Mouse (Mus musculus) MEL (cell line): ENCODE results near the gene Omt2a. TPM values are rescaled to one million over a fixed set of nuclear protein-coding genes. Genes with fewer than 3 reads are reported as not detected.
"Not testable (repeated sequence)": the region's sequence is repeated elsewhere in the genome, so short reads cannot be mapped to it uniquely, and the experiment has no call there.

Source experiments
- DNase-seq: peaks from one replicate; pipeline ENCODE4 v3.0.0; 2011; ENCODE audit warnings: low read depth, low spot score
- H3K27ac ChIP-seq: 2 replicates; pipeline ENCODE4 v1.5.1; 2012; ENCODE audit warnings: low read depth, mild to moderate bottlenecking, control low read depth, low read length, moderate library complexity; ENCODE audit not compliant: control insufficient read depth
- H3K27me3 ChIP-seq, 2 experiments: fragments of 150-350 bp in 1 of 2; sonication (generic) in 1 of 2; 2 replicates each; pipeline ENCODE4 v1.6.1; 2012; ENCODE audit warnings: low read length in 2 of 2, mild to moderate bottlenecking in 2 of 2, improper control_type of control experiment in 1 of 2, moderate library complexity in 1 of 2; ENCODE audit not compliant: insufficient read depth in 2 of 2, control insufficient read depth in 1 of 2
- H3K36me3 ChIP-seq, 2 experiments: 2 replicates each; pipeline ENCODE4 v1.6.1; 2012 to 2014; ENCODE audit warnings: low read length in 2 of 2, improper control_type of control experiment in 1 of 2, inconsistent platforms in 1 of 2, mild to moderate bottlenecking in 1 of 2; ENCODE audit not compliant: insufficient read depth in 2 of 2, control insufficient read depth in 1 of 2
- H3K4me1 ChIP-seq, 2 experiments: fragments of 150-350 bp in 1 of 2; sonication (generic) in 1 of 2; 2 replicates each; pipeline ENCODE4 v1.6.1; 2012; ENCODE audit warnings: low read length in 2 of 2, improper control_type of control experiment in 1 of 2, mild to moderate bottlenecking in 1 of 2; ENCODE audit not compliant: insufficient read depth in 2 of 2, control insufficient read depth in 1 of 2
- H3K4me3 ChIP-seq, 2 experiments: fragments of 150-350 bp in 1 of 2; sonication (generic) in 1 of 2; 2 replicates each; pipeline ENCODE4 v1.5.1; 2012; ENCODE audit warnings: low read depth in 2 of 2, low read length in 2 of 2, mild to moderate bottlenecking in 2 of 2, moderate library complexity in 2 of 2, control low read depth in 1 of 2, improper control_type of control experiment in 1 of 2; ENCODE audit not compliant: control insufficient read depth in 1 of 2, insufficient read depth in 1 of 2
- H3K79me2 ChIP-seq: 2 replicates; pipeline ENCODE4 v1.6.1; 2012; ENCODE audit warnings: mild to moderate bottlenecking, low read length, moderate library complexity; ENCODE audit not compliant: control insufficient read depth, poor library complexity, insufficient read depth
- H3K9ac ChIP-seq: 2 replicates; pipeline ENCODE4 v1.6.1; 2012; ENCODE audit warnings: low read depth, mild to moderate bottlenecking, control low read depth, low read length, moderate library complexity; ENCODE audit not compliant: control insufficient read depth, poor library complexity, severe bottlenecking
- H3K9me3 ChIP-seq: fragments of 150-350 bp; sonication (generic); replicated peaks from 2 replicates; pipeline ENCODE4 v1.6.1; 2012; ENCODE audit warnings: mild to moderate bottlenecking, low read length, improper control_type of control experiment, moderate library complexity; ENCODE audit not compliant: insufficient read depth
- ELF1 ChIP-seq: IDR thresholded peaks from 2 replicates; pipeline ENCODE4 v1.6.1; 2014; ENCODE audit warnings: low read depth, mild to moderate bottlenecking, inconsistent platforms, low read length, improper control_type of control experiment, moderate library complexity
- USF2 ChIP-seq, 2 experiments: IDR thresholded peaks; 2 replicates each; pipeline ENCODE4 v1.6.1; 2011 to 2012; ENCODE audit warnings: improper control_type of control experiment in 2 of 2, low read length in 2 of 2, borderline replicate concordance in 1 of 2, inconsistent platforms in 1 of 2, low read depth in 1 of 2, mild to moderate bottlenecking in 1 of 2; ENCODE audit not compliant: insufficient read depth in 1 of 2
- polyA plus RNA-seq, 2 experiments: library from polyadenylated mRNA; stranded (reverse) in 1 of 2; unstranded in 1 of 2; fragments of >175 nt in 1 of 2; fragments of >200 nt in 1 of 2; gene quantifications; 2 replicates each; pipeline versions ENCODE4 v1.2.1 to v1.2.4; 2012; ENCODE audit warnings: low replicate concordance in 2 of 2, low read depth in 1 of 2; ENCODE audit not compliant: insufficient read length in 2 of 2, insufficient read depth in 1 of 2, missing spikeins in 1 of 2
- total RNA-seq: library from RNA; depleted of rRNA; stranded (reverse); fragments of 300-350 nt; gene quantifications from 2 replicates; pipeline ENCODE4 v1.2.3, GENCODE M21; 2012

The Omt2a gene
- total and polyA plus RNA-seq, 3 experiments, result not detected

DNA sequence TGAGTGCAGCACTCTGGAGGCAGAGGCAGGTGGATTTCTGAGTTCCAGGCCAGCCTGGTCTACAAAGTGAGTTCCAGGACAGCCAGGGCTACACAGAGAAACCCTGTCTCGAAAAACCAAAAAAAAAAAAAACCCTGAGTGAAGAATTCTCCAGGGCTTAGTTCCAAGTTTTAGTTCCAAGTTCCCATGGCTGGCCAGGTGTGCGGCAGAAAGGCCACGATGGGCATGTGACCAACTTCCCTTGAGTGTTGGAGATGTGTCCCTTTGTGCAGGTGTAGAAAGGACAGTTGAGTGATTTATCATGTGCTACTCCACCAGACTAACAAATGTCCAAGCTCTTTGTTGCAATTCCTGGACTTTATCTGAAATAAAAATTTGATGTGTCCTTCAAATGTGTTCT lies 34.5 kb upstream of the Omt2a start:
- not testable (repeated sequence) for H3K36me3 ChIP-seq, DNase-seq, H3K9ac ChIP-seq, H3K9me3 ChIP-seq, H3K4me1 ChIP-seq, H3K27me3 ChIP-seq, H3K79me2 ChIP-seq, H3K4me3 ChIP-seq, H3K27ac ChIP-seq

DNA sequence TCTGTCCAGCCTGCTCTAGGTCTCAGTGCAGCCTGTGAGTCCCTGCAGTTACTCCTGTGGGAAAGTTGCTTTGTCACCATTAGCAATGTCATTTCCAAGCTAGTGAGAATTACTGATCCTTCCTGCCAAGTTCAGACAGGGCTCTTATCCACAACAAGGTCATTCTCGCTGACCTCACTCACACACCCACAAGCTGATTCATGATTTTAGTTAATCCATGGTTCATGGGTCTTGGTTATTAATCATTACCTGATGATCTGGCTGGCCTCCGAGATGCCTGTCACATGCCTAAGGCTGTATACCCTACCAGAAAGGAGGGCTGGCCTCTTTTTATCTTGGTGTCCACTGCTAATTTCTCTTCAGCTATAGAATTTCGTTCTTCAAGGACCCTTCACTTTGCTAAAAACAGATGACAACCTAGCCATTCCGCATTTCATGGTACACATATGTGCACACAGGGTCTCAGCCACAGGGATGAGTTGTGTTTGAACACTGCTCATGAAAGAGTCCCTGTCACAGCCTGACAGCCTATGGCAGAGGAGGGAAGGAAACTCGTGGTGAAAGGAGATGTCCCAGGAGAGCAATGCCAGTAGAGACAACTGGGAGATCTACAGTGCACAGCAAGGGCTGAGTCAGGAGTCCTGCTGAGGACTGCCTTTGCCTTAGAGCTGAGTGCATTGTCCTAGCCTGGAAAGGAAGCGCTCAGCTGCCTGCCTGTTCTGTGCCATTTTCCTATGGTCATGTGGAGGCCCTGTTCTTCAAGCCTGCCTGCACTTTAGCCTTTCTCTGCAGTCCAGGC lies 33.8 kb upstream of the Omt2a start:
- H3K9ac ChIP-seq, H3K27me3 ChIP-seq, H3K4me1 ChIP-seq, H3K79me2 ChIP-seq, H3K4me3 ChIP-seq, H3K36me3 ChIP-seq, H3K27ac ChIP-seq, H3K9me3 ChIP-seq, DNase-seq: not testable (repeated sequence)

DNA sequence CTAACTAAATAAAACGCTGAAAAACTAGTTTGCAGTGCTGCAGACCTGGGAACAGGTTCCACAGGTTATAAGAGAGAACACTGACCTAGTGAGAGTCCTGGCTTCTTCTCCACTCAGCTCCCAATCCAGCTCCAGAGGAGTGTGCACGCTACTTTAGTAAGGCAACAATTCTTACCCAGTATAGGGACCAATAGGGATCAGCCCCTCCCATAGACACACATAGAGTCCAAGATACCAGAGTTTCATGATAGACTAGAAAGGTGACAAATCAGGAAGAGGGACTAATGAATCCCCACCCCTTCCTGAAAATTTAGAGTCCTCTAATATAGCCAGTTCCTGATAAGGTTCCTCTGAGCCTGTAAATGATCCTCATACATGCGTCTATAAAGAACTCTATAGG lies 32.4 kb upstream of the Omt2a start:
- no peaks in the 10 kb centered on the region for H3K36me3 ChIP-seq
- H3K9me3 ChIP-seq, result no peaks in the 10 kb centered on the region
- DNase-seq, result peak; percentile 76
- H3K9ac ChIP-seq, result no peak overlapping the region
- TF ChIP-seq USF2 (IDR thresholded peaks at IDR 0.05; ENCODE audit: borderline replicate concordance in 1 of 2, insufficient read depth in 1 of 2, low read depth in 1 of 2, low read length in 2 of 2), result no peak
- TF ChIP-seq ELF1, result peak; percentile 16; the same call in 1 of the 2 replicates
- H3K79me2 ChIP-seq, result no peaks in the 10 kb centered on the region
- peaks cover 0 to 2% of the 10 kb centered on the region in 2 experiments; a peak in 2 of 4 replicates for H3K27me3 ChIP-seq
- H3K27ac ChIP-seq, result no peak overlapping the region
- no peak overlapping the region for H3K4me3 ChIP-seq
- H3K4me1 ChIP-seq, result no peaks in the 10 kb centered on the region

DNA sequence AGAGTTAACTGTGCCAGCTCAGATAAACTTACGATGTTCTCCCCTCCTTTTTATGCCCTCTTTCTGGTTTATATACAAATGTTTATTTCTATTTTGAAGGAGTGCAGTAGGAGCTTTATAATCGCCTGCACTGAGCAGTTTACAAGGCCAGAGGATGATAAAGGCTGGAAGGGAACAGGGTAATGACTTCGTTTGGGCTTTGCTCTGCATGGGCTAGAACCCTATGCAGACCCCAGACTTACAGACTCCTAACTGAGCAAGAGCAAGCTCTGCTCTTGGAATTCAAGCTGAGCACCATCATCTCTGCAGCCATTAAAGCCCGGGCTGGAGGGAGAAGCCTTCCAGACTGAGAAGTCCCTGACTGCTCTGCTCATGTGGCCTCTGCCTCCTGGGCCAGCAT lies 30.6 kb upstream of the Omt2a start:
- not testable (repeated sequence) for H3K27me3 ChIP-seq, H3K27ac ChIP-seq, H3K4me3 ChIP-seq, H3K4me1 ChIP-seq, H3K9me3 ChIP-seq, H3K9ac ChIP-seq, H3K79me2 ChIP-seq, DNase-seq, H3K36me3 ChIP-seq

DNA sequence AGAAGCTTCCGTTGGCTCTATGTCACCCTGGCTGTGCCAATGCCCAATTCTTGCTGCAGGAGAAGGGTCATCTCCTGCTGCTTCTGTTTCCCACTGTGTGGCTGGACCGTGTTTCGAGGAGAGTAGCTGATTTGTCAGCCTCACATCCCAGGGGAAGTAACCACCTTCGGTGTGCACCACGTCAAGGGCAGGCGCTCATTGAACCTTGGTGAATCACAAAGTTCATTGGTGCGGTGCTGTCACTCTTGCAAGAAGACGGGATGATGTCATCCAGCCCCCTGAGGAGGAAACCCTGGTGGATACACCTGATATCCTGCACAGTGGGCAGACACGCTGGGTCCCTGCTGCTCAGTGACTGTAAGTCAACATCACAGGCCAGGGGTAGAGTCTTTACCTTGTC lies 28.5 kb upstream of the Omt2a start:
- not testable (repeated sequence) for H3K79me2 ChIP-seq, H3K27me3 ChIP-seq, H3K36me3 ChIP-seq, H3K4me3 ChIP-seq, H3K4me1 ChIP-seq, H3K9me3 ChIP-seq, H3K9ac ChIP-seq, DNase-seq, H3K27ac ChIP-seq

DNA sequence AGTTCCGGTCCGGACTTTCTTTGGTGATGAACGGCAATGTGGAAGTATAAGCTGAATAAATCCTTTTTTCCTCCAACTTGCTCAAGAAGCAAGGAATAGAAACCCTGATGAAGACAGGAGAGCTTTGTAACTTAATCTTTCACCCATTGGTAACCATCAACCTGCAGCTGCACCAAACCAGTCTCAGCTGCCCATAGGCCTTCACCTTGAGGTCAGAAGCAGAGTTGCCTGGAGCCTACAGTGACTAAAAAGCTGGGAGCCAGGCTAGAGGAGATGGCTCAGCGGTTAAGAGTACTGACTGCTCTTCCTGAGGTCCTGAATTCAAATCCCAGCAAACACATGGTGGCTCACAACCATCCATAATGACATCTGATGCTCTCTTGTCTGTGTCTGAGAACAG lies 27.9 kb upstream of the Omt2a start:
- H3K36me3 ChIP-seq, H3K4me1 ChIP-seq, H3K9ac ChIP-seq, H3K9me3 ChIP-seq, H3K27me3 ChIP-seq, H3K4me3 ChIP-seq, DNase-seq, H3K79me2 ChIP-seq, H3K27ac ChIP-seq: not testable (repeated sequence)
